Mouse (Mus musculus) forebrain, embryonic 14.5 days (tissue): Measurements from ENCODE around the gene Fam81a. TPM values are rescaled to one million over a fixed set of nuclear protein-coding genes. Genes with fewer than 3 reads are reported as not detected.

Experiments used
- ATAC-seq: fragments of 200-750 bp; cut with Nextera tagmentation; 2 replicates; pipeline ENCODE4 v1.8.0; 2017; ENCODE audit warnings: mild to moderate bottlenecking, moderate library complexity
- DNase-seq: peaks from one replicate; pipeline ENCODE4 v3.0.0-alpha.2; 2015; ENCODE audit warnings: low spot score
- H3K27ac ChIP-seq: fragments of 300-500 bp; sonication (generic); 2 replicates; pipeline ENCODE4 v1.5.1; 2014; ENCODE audit warnings: low read depth, mild to moderate bottlenecking, control low read depth, low read length, moderate library complexity
- H3K27me3 ChIP-seq: fragments of 300-500 bp; sonication (generic); replicated peaks from 2 replicates; pipeline ENCODE4 v1.6.1; 2014; ENCODE audit warnings: low read length, control low read depth, mixed read lengths; ENCODE audit not compliant: control insufficient read depth, insufficient read depth
- H3K36me3 ChIP-seq: fragments of 300-500 bp; sonication (generic); 2 replicates; pipeline ENCODE4 v1.6.1; 2014; ENCODE audit warnings: low read length, control low read depth; ENCODE audit not compliant: control insufficient read depth, insufficient read depth
- H3K4me1 ChIP-seq: fragments of 300-500 bp; sonication (generic); 2 replicates; pipeline ENCODE4 v1.6.1; 2014; ENCODE audit warnings: antibody characterized with exemption, low read length, control low read depth; ENCODE audit not compliant: control insufficient read depth, insufficient read depth
- H3K4me2 ChIP-seq: fragments of 300-500 bp; sonication (generic); 2 replicates; pipeline ENCODE4 v1.6.1; 2014; ENCODE audit warnings: mild to moderate bottlenecking, control low read depth, low read length
- H3K4me3 ChIP-seq: fragments of 300-500 bp; sonication (generic); 2 replicates; pipeline ENCODE4 v1.5.1; 2014; ENCODE audit warnings: low read depth, low read length, control low read depth
- H3K9ac ChIP-seq: fragments of 300-500 bp; sonication (generic); 2 replicates; pipeline ENCODE4 v1.6.1; 2014; ENCODE audit warnings: mild to moderate bottlenecking, low read length, control low read depth, moderate library complexity
- H3K9me3 ChIP-seq: fragments of 300-500 bp; sonication (generic); replicated peaks from 2 replicates; pipeline ENCODE4 v1.6.1; 2016; ENCODE audit warnings: low read length, control low read depth, mixed read lengths; ENCODE audit not compliant: control insufficient read depth
- WGBS: fragments of 180-500 bp; shearing (Covaris S2); extraction: QIAGEN DNeasy Blood & Tissue Kit; methylation state at CpG from one replicate; pipeline ENCODE4 v1.1.7; 2014; 5-methylcytosine and 5-hydroxymethylcytosine counted together
- polyA plus RNA-seq: library from polyadenylated mRNA; unstranded; fragments of >200 nt; fragmentation: Nextera tagmentation; extraction: Ambion mirVana; gene quantifications from 2 replicates; pipeline ENCODE4 v1.2.1, GENCODE M21; 2014

Fam81a gene
- polyA plus RNA-seq, 1 experiment from 2014 or later: 5.6 TPM

DNA sequence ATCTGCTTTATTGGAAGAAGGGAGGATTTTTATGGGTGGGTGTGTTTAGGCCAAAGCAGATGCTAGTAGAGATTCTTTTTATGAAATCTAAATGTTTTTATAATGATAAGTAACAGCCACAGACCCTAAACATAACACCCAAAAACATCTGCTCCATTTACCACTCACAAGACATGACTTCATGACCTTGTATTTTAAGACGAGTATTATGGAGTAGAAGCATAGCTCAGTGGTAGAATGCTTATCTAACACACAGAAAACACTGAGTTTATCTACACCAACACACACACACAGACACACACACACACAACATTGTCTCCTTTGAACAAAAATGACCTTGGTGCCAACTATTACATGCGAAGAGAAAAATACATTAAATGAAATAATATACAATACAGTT, 97.5 kb downstream of the Fam81a start:
- H3K27me3 ChIP-seq: no peaks in the 10 kb centered on the region
- no peak overlapping the region for H3K4me2 ChIP-seq
- DNase-seq (no peak), ATAC-seq (no peak)
- H3K36me3 ChIP-seq: no peaks in the 10 kb centered on the region
- no peak overlapping the region for H3K9ac ChIP-seq
- no peaks in the 10 kb centered on the region for H3K9me3 ChIP-seq
- WGBS: 93% methylated on average over 2 of the region's 2 CpGs
- no peak overlapping the region for H3K4me3 ChIP-seq
- no peak overlapping the region for H3K27ac ChIP-seq
- no peaks in the 10 kb centered on the region for H3K4me1 ChIP-seq

DNA sequence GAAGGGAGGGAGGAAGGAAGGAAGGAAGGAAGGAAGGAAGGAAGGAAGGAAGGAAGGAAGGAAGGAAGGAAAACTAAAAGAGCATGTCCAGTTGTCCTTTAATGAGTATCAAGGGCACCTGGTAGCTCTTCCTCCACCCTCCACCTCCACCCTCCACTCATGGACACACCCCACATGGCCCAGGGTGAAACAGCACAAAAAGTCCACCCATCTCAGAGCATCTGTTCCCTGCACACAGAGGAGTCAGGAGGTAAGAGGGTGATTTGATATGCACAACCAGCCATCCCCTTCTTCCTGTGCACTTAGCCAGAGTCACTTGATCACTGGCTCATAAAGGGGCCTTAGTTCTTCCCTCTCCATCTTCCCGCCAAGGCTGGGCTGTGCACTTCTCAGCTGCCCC, 99.4 kb downstream of the Fam81a start:
- Histone ChIP-seq H3K27ac (no peak overlapping the region), H3K9me3 (no peaks in the 10 kb centered on the region), H3K4me2 (no peak overlapping the region), H3K4me1 (no peaks in the 10 kb centered on the region), H3K27me3 (no peaks in the 10 kb centered on the region), H3K36me3 (no peaks in the 10 kb centered on the region), H3K9ac (no peak overlapping the region), H3K4me3 (no peak overlapping the region)
- 65% methylated on average over 1 of the region's 1 CpGs for WGBS
- ATAC-seq (no peak), DNase-seq (no peak)

GRCm38 (mm10) chr9:70042137-70042536, 100.2 kb downstream of the Fam81a start:
- H3K4me1 ChIP-seq: no peaks in the 10 kb centered on the region
- no peak overlapping the region for H3K9ac ChIP-seq
- DNase-seq (no peak), ATAC-seq (no peak)
- no peaks in the 10 kb centered on the region for H3K36me3 ChIP-seq
- WGBS: 93% methylated on average over 4 of the region's 4 CpGs
- no peak overlapping the region for H3K4me3 ChIP-seq
- H3K4me2 ChIP-seq: no peak overlapping the region
- no peaks in the 10 kb centered on the region for H3K27me3 ChIP-seq
- no peaks in the 10 kb centered on the region for H3K9me3 ChIP-seq
- no peak overlapping the region for H3K27ac ChIP-seq

GRCm38 (mm10) chr9:70040570-70040969, 101.8 kb downstream of the Fam81a start:
- no peak overlapping the region for H3K9ac ChIP-seq

GRCm38 (mm10) chr9:70039597-70040385, 102.6 kb downstream of the Fam81a start:
- Histone ChIP-seq H3K9ac (no peak overlapping the region), H3K36me3 (no peaks in the 10 kb centered on the region), H3K4me1 (no peaks in the 10 kb centered on the region), H3K4me2 (no peak overlapping the region), H3K9me3 (no peaks in the 10 kb centered on the region), H3K27ac (no peak overlapping the region), H3K4me3 (no peak overlapping the region), H3K27me3 (no peaks in the 10 kb centered on the region)
- ATAC-seq (no peak), DNase-seq (no peak)
- 80% methylated on average over 6 of the region's 6 CpGs for WGBS

More at GRCm38 (mm10) chr9:70040570-70040969, 101.8 kb downstream of the Fam81a start:
- H3K36me3 ChIP-seq: no peaks in the 10 kb centered on the region
- no peak for ATAC-seq
- H3K4me3 ChIP-seq: no peak overlapping the region
- H3K4me1 ChIP-seq: no peaks in the 10 kb centered on the region
- 83% methylated on average over 11 of the region's 11 CpGs for WGBS
- no peak overlapping the region for H3K27ac ChIP-seq
- no peak for DNase-seq
- H3K4me2 ChIP-seq: no peak overlapping the region
- H3K9me3 ChIP-seq: no peaks in the 10 kb centered on the region
- H3K27me3 ChIP-seq: no peaks in the 10 kb centered on the region

Other genes with a start within 250 kb of the Fam81a start
- gene Bnip2, start 153.1 kb downstream of the Fam81a start, polyA plus RNA-seq: 115 and 116 TPM in 2 replicates
- gene Gtf2a2, start 130.0 kb downstream of the Fam81a start, polyA plus RNA-seq: 233 and 264 TPM in 2 replicates
- gene Gcnt3, start 104.5 kb downstream of the Fam81a start, polyA plus RNA-seq: not detected in 2 replicates
- 4.1 and 6.0 TPM in 2 replicates for gene Myo1e, start 64.8 kb upstream of the Fam81a start, polyA plus RNA-seq